Mouse (Mus musculus) cerebellum, postnatal 14 days (tissue): ENCODE measurements around the gene Lsamp.

Experiments used
- DNase-seq, 2 experiments: peaks; one replicate each; pipeline ENCODE4 v3.0.0; 2021; ENCODE audit warnings: mixed read lengths in 2 of 2

Gene Lsamp

GRCm38 (mm10) chr16:39984205-39984634, at the start of gene Lsamp:
TSS of gene Lsamp (plus strand) at chr16:39984361.
- DNase-seq = peak; percentile 95 to 96

- DNase-seq = no peak
These were observed 26.5 kb upstream of the Lsamp start for GRCm38 (mm10) chr16:39957686-39958085.

- DNase-seq = no peak
These were observed 11.4 kb upstream of the Lsamp start for GRCm38 (mm10) chr16:39972712-39973111.

DNA sequence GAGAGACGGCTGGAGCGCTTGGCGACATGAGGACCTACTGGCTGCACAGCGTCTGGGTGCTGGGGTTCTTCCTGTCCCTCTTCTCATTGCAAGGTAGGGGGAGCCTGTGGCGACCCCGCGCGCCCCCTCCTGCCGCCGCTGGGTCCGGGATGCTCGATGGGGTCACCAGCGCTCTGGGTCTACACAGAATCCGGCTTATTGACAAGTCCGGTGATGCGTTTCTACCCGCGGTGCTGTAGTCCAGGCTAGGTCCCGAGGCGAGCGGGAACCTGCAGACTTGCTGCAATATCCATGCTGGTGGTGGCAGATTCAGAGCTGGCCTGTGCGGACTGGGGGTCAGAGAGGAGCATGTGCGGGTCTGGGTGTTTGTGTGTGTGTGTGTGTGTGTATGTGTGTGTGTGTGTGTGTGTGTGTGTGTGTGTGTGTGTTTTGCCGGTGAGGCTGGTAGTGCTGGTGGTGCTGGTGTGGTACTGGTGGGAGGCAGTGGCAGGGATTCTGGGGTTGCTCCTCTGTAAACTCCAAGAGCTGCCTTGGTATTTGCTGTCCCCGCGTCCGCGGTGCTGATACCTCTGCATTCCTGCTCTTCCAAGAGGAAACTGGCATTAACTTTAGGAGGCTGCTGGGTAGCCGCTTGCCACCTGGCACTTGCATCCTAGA, 602 bp downstream of the Lsamp start:
- DNase-seq = peak; percentile 71 to 72

DNA sequence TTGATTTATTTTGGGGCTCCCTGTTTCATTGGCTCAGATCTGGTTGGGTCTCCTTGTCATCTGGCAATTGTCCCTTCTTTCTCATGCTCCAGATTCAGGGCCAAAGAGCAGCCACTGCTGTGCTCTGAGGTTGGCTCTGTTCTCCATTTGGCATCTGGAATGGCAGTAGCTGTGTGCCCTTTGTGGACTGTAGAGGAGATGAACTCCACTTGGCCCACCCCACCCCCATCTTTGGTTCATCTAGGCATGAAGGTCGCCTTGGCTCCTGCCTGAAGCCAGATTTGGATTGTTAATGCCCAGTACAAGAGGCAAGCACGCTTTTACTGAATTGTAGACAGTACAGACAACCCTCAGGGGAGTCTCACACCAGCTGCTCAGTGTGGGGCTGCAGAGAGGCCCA, 4.3 kb downstream of the Lsamp start:
- DNase-seq = peak; percentile 36 to 42

DNA sequence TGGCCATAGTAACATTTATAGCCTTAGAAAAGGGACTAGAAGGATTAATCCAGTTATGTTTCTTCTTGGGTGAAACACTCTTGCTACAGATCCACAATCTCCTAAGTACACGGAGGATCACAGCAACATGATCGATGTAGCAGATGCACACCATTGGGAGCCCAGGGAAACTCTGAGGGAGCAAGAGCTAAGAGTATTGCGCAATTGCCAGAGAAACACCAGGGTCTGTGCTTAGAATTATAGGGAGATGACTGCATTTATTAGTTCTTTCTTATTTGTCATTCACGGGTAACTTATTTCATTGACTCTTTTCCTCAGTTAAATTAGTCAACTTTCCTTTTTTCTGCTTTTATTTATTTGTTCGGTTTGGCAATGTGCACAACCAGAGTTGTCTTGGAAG, 10.7 kb downstream of the Lsamp start:
- no peak for DNase-seq

DNA sequence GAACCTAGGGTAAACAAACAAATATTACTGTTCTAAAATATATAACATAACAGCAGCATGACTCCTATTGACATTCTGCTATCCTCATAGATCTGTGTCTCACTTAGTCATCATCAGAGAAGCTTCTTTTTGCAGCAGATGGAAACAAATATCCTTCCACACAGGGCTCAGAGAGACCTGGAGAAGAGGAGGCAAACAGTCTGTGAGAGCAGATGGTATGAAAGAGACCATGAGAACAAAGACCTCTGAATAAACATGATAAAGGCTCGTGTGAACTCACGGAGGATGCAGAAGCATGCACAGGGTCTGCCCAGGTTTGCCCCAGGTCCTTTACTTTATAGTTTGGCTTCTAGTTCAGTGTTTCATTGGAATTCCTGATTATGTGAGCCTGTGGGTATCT, 24.6 kb downstream of the Lsamp start:
- peak in 1 of 2 experiments; percentile 20 for DNase-seq

DNA sequence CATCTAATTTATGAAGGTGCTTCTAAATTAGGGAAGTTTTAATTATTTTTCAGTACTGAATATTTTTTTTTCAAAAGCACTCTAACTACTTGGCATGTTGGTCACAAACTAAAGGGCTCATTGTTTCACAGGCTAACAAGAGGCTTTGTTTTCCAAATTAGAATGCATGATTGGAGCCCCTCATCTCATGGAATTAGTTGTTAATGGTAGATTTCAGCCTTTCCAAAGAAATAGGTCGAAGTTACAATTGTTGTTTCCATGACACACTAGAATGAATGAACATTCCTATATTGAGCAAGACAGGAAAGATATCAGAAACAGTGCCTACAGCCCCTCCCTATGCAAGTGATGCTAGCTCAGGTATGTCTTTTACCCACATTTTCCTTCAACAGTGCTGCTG, 26.9 kb downstream of the Lsamp start:
- DNase-seq = no peak

DNA sequence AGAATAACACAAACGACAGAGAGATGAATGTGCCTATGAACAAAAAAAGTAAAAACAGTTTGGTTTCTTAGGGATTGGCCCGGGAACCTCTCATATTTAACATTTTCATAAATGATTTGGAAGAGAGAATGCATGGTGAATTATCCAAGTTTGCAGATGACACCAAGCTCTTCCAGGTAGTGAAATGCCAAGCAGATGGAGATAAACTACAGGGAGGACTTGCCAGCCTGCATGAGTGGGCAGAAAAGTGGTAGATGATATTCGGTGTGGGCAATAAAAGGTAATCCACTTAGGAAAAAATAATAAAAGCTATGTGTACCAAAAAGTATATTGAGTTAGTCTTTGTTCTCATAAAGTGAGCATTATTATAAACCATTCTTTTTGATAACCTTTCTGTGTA, 38.5 kb downstream of the Lsamp start:
- DNase-seq = peak in 1 of 2 experiments; percentile 39

DNA sequence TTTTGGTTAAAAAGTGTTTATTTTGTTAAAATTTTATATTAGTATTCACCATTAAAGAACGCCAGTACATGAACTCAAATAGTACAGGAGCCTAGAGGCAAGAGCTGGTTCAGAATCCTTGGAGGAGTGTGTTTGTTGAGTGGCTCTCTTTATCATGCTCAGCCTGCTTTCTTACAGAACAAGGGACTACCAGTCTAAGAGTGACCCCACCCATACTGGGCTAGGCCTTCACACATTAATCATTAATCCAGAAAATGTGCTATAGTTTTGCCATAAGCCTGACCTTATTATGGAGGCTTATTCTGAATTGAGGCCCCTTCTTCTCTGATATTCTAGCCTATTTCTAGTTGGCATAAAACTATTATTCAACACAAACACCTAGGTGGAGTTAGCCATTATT, 52.6 kb downstream of the Lsamp start:
- DNase-seq = no peak

- DNase-seq = peak; percentile 55 to 67
These were observed 75.4 kb downstream of the Lsamp start for GRCm38 (mm10) chr16:40059546-40059945.

DNA sequence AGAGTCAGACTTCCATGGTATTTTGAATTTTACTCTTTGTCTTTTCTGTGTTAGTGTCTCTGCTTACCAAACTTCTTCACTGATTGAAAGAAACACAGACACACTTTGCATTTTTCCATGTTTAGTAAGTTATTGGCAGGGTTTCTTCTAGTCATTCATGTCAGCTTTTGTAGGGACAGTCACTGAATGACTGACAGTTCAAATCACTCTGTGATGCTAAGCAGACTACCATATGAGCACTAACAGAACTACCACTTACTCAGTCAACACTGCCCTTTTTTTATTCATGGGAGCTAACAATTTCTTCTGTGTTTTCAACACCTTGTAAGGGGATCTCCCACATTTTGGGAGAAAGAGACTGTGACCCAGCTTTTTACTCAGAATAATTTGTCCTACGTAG, 75.8 kb downstream of the Lsamp start:
- DNase-seq = no peak

- DNase-seq = peak; percentile 36 to 71
These were observed 76.3 kb downstream of the Lsamp start for GRCm38 (mm10) chr16:40060491-40060890.

DNA sequence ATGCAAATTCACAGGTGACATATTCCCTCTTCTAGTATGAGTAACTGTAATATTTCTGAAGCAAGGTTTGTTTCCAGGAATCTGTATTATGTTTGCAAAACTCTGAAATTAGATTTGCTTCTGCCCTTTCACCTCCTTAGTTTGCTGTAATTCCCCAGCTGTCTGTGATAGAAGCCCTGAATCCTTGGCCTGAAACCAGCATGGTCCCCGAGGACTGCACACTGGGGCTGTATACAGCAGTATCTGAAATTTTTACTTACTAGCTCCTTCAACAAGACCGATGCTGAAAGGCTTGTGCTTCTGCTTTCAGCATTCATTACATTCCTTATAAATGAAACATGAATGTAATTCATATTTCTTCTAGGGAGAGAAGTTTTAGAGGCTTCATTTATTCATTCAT, 91.4 kb downstream of the Lsamp start:
- DNase-seq = no peak

GRCm38 (mm10) chr16:40080224-40080623, 96.1 kb downstream of the Lsamp start:
- DNase-seq = peak; percentile 34 to 58

DNA sequence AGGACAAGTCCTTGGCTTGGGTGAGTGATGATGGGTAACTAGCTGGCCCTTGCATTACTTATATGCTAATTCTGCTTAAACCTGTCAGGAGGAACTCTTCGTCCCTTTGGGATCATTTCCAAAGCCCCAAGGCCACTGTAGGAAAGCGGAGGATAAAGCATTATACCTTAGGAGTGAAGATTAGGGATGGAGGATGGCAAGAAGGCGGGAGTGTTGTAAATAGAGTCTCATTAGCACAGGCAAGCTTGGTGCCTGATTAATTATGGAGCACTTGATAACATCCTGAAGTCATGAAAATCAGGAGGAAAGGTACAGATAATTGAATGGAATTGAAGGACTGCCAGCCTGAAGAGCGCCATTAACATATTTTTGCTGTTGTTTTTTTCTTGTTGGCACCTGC, 120.2 kb downstream of the Lsamp start:
- DNase-seq = no peak

- no peak for DNase-seq
These were observed 198.8 kb downstream of the Lsamp start for GRCm38 (mm10) chr16:40182918-40183317.

GRCm38 (mm10) chr16:40187987-40188590, 203.9 kb downstream of the Lsamp start:
- DNase-seq = no peak

DNA sequence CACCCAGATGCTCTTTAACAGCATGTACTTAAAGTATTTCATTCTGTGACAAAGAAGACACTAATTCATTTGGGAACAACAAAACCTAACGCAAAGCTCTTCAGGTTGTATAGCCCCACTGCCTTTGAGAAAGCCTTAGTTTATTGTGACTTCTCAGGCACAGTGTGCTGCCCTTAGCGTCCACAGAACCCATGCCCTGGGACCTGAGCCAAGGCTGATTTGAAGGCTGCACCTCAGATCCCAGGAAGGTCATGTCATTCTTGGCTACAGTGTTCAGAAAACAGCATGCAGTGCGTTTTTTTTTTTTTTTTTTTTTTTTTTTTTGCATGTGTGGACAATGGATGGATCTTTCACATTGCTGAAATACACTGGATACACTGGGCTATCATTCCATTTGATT, 210.2 kb downstream of the Lsamp start:
- peak; percentile 62 to 63 for DNase-seq

- DNase-seq = no peak
These were observed 210.7 kb downstream of the Lsamp start for GRCm38 (mm10) chr16:40194839-40195238.

- peak; percentile 91 to 94 for DNase-seq
These were observed 244.5 kb downstream of the Lsamp start for GRCm38 (mm10) chr16:40228627-40229026.

GRCm38 (mm10) chr16:40233066-40233465, 248.9 kb downstream of the Lsamp start:
- DNase-seq = peak in 1 of 2 experiments; percentile 7

- peak in 1 of 2 experiments; percentile 6 for DNase-seq
These were observed 250.2 kb downstream of the Lsamp start for GRCm38 (mm10) chr16:40234151-40234895.

- peak in 1 of 2 experiments; percentile 11 for DNase-seq
These were observed 287.7 kb downstream of the Lsamp start for GRCm38 (mm10) chr16:40271859-40272258.
